ENCODE assay signal across 18 mouse cellular contexts in genomic region chr16:43653288-43653687, GRCm38 (mm10). TPM values are rescaled to one million over a fixed set of nuclear protein-coding genes. Genes with fewer than 3 reads are reported as not detected.
A peak's percentile ranks its signal among the peaks of the same experiment; 100 is the strongest.
DNase-seq lines count a peak whose midpoint lies in the region; TF ChIP-seq lines count a peak whose summit lies in the region.
"Had no signal": no experiment of that assay in that cellular context is flagged by ENCODE, and none has a peak within 500 bp of the region (broad histone marks: within the 10 kb centered on the region; RNA-seq: fewer than 3 reads in every experiment).

No protein-coding gene starts in this region.

- H3K27ac ChIP-seq in CH12.LX (ENCODE audit: insufficient read depth, low read depth) = peak overlapping the region; percentile 51

- H3K36me3 ChIP-seq in CH12.LX (replicated peaks in 1 of 2; ENCODE audit: control insufficient read depth in 1 of 2, insufficient read depth in 1 of 2, low read length in 1 of 2) = peaks cover 30 to 40% of the 10 kb centered on the region in 2 experiments
- H3K36me3 ChIP-seq: G1E had no signal

- H3K4me3 ChIP-seq in CH12.LX (replicated peaks in 1 of 3; ENCODE audit: low read depth in 2 of 3, low read length in 2 of 3, poor library complexity in 1 of 3) = no peak overlapping the region

- H3K4me2 ChIP-seq in CH12.LX (ENCODE audit: insufficient read depth, low read depth, poor library complexity, severe bottlenecking) = 0 out of 2 replicates have a peak overlapping the region, but pooled peaks have one; percentile 25

- in situ Hi-C loops in CH12.LX (cut with MboI; ENCODE audit: low pct_ligation_motif_present, low pct_unique_long_range_greater_than_20kb, low sequenced_read_pairs) = no loop called here

- TF ChIP-seq CTCF in CH12.LX (conservative IDR thresholded peaks at IDR 0.05 in 1 of 2, IDR thresholded peaks at IDR 0.05 in 1 of 2; ENCODE audit: low read depth in 2 of 2, low read length in 2 of 2) = no peak

- H3K79me2 ChIP-seq in CH12.LX (replicated peaks; ENCODE audit: control insufficient read depth, extremely low read depth, insufficient read depth, poor library complexity, severe bottlenecking) = peaks cover 33% of the 10 kb centered on the region

- dilution Hi-C loops in CH12.LX (cut with MboI; ENCODE audit: extremely low pct_ligation_motif_present, extremely low pct_unique_long_range_greater_than_20kb, low sequenced_read_pairs) = no loop called here

- H3K27me3 ChIP-seq in CH12.LX (replicated peaks) = no peaks in the 10 kb centered on the region
- H3K27me3 ChIP-seq: Patski had no signal

- no peak for DNase-seq in CH12.LX (ENCODE audit: extremely low read depth)
- DNase-seq in left cerebral cortex, postnatal 36 days (ENCODE audit: low spot score in 2 of 2) = no peak
- DNase-seq: adrenal gland, adult 2 months; adrenal gland, adult 8-10 months; adrenal gland, postnatal 10 days; adrenal gland, postnatal 14 days; adrenal gland, postnatal 25 days; adrenal gland, postnatal 36 days; B cell, adult 2 months; cerebellum, adult 11 months; cerebellum, adult 11-12 months; cerebellum, adult 18-20 months; cerebellum, adult 2 months; cerebellum, adult 8-10 months had no signal

- peak; percentile 75 for TF ChIP-seq EP300 in CH12.LX (IDR thresholded peaks at IDR 0.05; ENCODE audit: low read length)

- H3K9me3 ChIP-seq in CH12.LX (replicated peaks; ENCODE audit: low read length) = no peaks in the 10 kb centered on the region
- H3K9me3 ChIP-seq: G1E had no signal

- peak overlapping the region; percentile 31; the same call in 1 of the 2 replicates for H3K9ac ChIP-seq in CH12.LX (ENCODE audit: insufficient read depth, low read depth)

- intact Hi-C loops in left cerebral cortex, postnatal 36 days (cut with DNase I) = no loop called here

- TF ChIP-seq RAD21 in CH12.LX (IDR thresholded peaks at IDR 0.05; ENCODE audit: low read depth, low read length) = no peak

- H3K4me1 ChIP-seq in CH12.LX (ENCODE audit: control insufficient read depth in 1 of 2, insufficient read depth in 2 of 2) = peaks cover 44 to 65% of the 10 kb centered on the region in 2 experiments

- TF ChIP-seq POLR2A in CH12.LX (IDR thresholded peaks at IDR 0.05; ENCODE audit: low read depth, low read length) = no peak

TF ChIP-seq in CH12.LX, 34 proteins besides CTCF, POLR2A, EP300 and RAD21:
- TF ChIP-seq CHD1 (IDR thresholded peaks at IDR 0.05; ENCODE audit: low read depth, low read length) (no peak; the same call in 1 of the 2 replicates), SIN3A (IDR thresholded peaks at IDR 0.05; ENCODE audit: low read length) (no peak), MXI1 (IDR thresholded peaks at IDR 0.05; ENCODE audit: low read depth, low read length) (no peak), TBP (conservative IDR thresholded peaks at IDR 0.05; ENCODE audit: low read depth, low read length) (no peak), MEF2A (IDR thresholded peaks at IDR 0.05; ENCODE audit: borderline replicate concordance, low read depth, low read length) (peak; percentile 92), MAFK (IDR thresholded peaks at IDR 0.05; ENCODE audit: insufficient replicate concordance, low read length) (0 out of 2 replicates have a peak, but pooled peaks have one; percentile 17), SMC3 (IDR thresholded peaks at IDR 0.05; ENCODE audit: low read depth, low read length) (no peak), KAT2A (IDR thresholded peaks at IDR 0.05; ENCODE audit: insufficient replicate concordance, low read length) (no peak), ZNF384 (IDR thresholded peaks at IDR 0.05; ENCODE audit: low read depth, low read length) (peak; percentile 82), MAX (IDR thresholded peaks at IDR 0.05; ENCODE audit: low read length) (no peak), USF2 (conservative IDR thresholded peaks at IDR 0.05; ENCODE audit: low read depth, low read length) (no peak), UBTF (IDR thresholded peaks at IDR 0.05; ENCODE audit: low read depth, low read length) (no peak), MAZ (IDR thresholded peaks at IDR 0.05; ENCODE audit: low read depth, low read length) (no peak), BHLHE40 (IDR thresholded peaks at IDR 0.05; ENCODE audit: low read depth, low read length) (no peak), NELFE (IDR thresholded peaks at IDR 0.05; ENCODE audit: low read depth, low read length) (no peak), CHD2 (IDR thresholded peaks at IDR 0.05; ENCODE audit: low read length) (no peak), ZKSCAN1 (IDR thresholded peaks at IDR 0.05; ENCODE audit: borderline replicate concordance, low read depth, low read length) (no peak), USF1 (IDR thresholded peaks at IDR 0.05; ENCODE audit: low read depth, low read length) (no peak), IRF4 (IDR thresholded peaks at IDR 0.05; ENCODE audit: low read depth, low read length) (peak; percentile 48; the same call in 1 of the 2 replicates), MYC (IDR thresholded peaks at IDR 0.05; ENCODE audit: low read depth, low read length) (no peak)

RNA-seq across cellular contexts. Expression of gene Tigit, which starts 10.7 kb away (rescaled TPM):
- total RNA-seq in CH12.LX (2012; rRNA removed) = 59.3 and 67.2 TPM in 2 replicates
- 13.6 and 17.5 TPM in 2 replicates for total RNA-seq in CH12.LX (2014; rRNA removed)
- 54.5 and 55.4 TPM in 2 replicates for polyA plus RNA-seq in CH12.LX (2012; ENCODE audit: insufficient read length, low read depth)
- not detected for total RNA-seq in left cerebral cortex, postnatal 36 days (2021)
- total RNA-seq: adrenal gland, postnatal 10 days; adrenal gland, postnatal 14 days; adrenal gland, postnatal 25 days; adrenal gland, postnatal 36 days; adrenal gland, postnatal 4 days; G1E had no signal
- polyA plus RNA-seq: brain, embryonic 14.5 days; cerebellum, adult 2 months; G1E; Patski had no signal

Comparison
In these comparisons a context has a peak if more than half of its experiments do, and no peak if none do; other contexts are left out.
1. RNA of gene Tigit, which starts 10.7 kb away (total RNA-seq): 13.6 to 67.2 TPM in CH12.LX; not detected in left cerebral cortex, postnatal 36 days; every median in the first group is over 10 times any median in the second.